Mouse (Mus musculus) frontal cortex, postnatal 14 days (tissue): Measurements from ENCODE around the gene Antxr2.

Experiments used
- DNase-seq, 2 experiments: peaks; one replicate each; pipeline ENCODE4 v3.0.0; 2022; ENCODE audit warnings: low spot score in 2 of 2

Antxr2 gene

GRCm38 (mm10) chr5:97995881-97996280, 35.0 kb downstream of the Antxr2 start:
- DNase-seq = no peak

- DNase-seq = no peak
Measured at GRCm38 (mm10) chr5:97986656-97987294, 44.1 kb downstream of the Antxr2 start.

- DNase-seq = no peak
Measured at GRCm38 (mm10) chr5:97983375-97983774, 47.5 kb downstream of the Antxr2 start.

GRCm38 (mm10) chr5:97980472-97980871, 50.4 kb downstream of the Antxr2 start:
- no peak for DNase-seq

- no peak for DNase-seq
Measured at GRCm38 (mm10) chr5:97973293-97973692, 57.5 kb downstream of the Antxr2 start.

GRCm38 (mm10) chr5:97972029-97972428, 58.8 kb downstream of the Antxr2 start:
- DNase-seq = no peak

- DNase-seq = no peak
Measured at GRCm38 (mm10) chr5:97971236-97971635, 59.6 kb downstream of the Antxr2 start.

GRCm38 (mm10) chr5:97967044-97967443, 63.8 kb downstream of the Antxr2 start:
- no peak for DNase-seq

GRCm38 (mm10) chr5:97966101-97966500, 64.7 kb downstream of the Antxr2 start:
- DNase-seq = no peak

- no peak for DNase-seq
Measured at GRCm38 (mm10) chr5:97964444-97964843, 66.4 kb downstream of the Antxr2 start.

- DNase-seq = no peak
Measured at GRCm38 (mm10) chr5:97962512-97962911, 68.3 kb downstream of the Antxr2 start.

GRCm38 (mm10) chr5:97961786-97962185, 69.1 kb downstream of the Antxr2 start:
- no peak for DNase-seq

- no peak for DNase-seq
Measured at GRCm38 (mm10) chr5:97959651-97960050, 71.2 kb downstream of the Antxr2 start.

GRCm38 (mm10) chr5:97959010-97959409, 71.8 kb downstream of the Antxr2 start:
- no peak for DNase-seq

- no peak for DNase-seq
Measured at GRCm38 (mm10) chr5:97957501-97957900, 73.3 kb downstream of the Antxr2 start.

- no peak for DNase-seq
Measured at GRCm38 (mm10) chr5:97954193-97954772, 76.6 kb downstream of the Antxr2 start.

- DNase-seq = peak in 1 of 2 experiments; percentile 6
Measured at GRCm38 (mm10) chr5:97953241-97953920, 77.5 kb downstream of the Antxr2 start.

GRCm38 (mm10) chr5:97947261-97947660, 83.6 kb downstream of the Antxr2 start:
- no peak for DNase-seq

GRCm38 (mm10) chr5:97946236-97946635, 84.6 kb downstream of the Antxr2 start:
- DNase-seq = no peak

GRCm38 (mm10) chr5:97935140-97936129, 95.4 kb downstream of the Antxr2 start:
- DNase-seq = peak in 1 of 2 experiments; percentile 26

GRCm38 (mm10) chr5:97917654-97918053, 113.2 kb downstream of the Antxr2 start:
- no peak for DNase-seq

GRCm38 (mm10) chr5:97914890-97915289, 116.0 kb downstream of the Antxr2 start:
- no peak for DNase-seq
